Mouse (Mus musculus): ENCODE results near the gene Pde3a. TPM values are rescaled to one million over a fixed set of nuclear protein-coding genes. Genes with fewer than 3 reads are reported as not detected.
A peak's percentile ranks its signal among the peaks of the same experiment; 100 is the strongest.

Pde3a gene
- total and polyA plus RNA-seq, 2 experiments, result 0.44 to 1.1 TPM

DNA sequence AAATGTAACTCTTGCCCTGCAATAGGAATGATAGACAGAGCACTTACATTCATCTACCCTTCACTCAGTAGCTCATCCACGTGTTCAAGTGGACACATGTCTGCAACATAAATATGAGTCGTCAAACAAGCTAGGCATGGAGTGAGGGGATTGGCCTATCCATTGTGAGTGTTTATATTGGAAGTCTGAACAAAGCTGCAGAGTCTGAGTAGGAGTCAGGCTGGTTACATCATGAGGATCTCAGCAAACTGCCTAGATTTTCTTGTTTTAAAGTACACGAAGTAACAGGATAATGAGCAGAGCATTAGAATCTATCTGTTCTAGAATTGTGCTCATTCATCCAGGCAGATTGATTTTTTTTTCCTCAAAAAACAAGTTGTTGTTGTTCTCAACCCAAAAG is 252.1 kb downstream of the Pde3a start:
- Histone ChIP-seq H3K79me2 (ENCODE audit: control insufficient read depth, insufficient read depth, low read length) (no peaks in the 10 kb centered on the region), H3K9ac (ENCODE audit: low read depth, low read length) (no peak overlapping the region), H3K36me3 (ENCODE audit: control insufficient read depth, insufficient read depth, low read length) (no peaks in the 10 kb centered on the region), H3K27ac (replicated peaks; ENCODE audit: insufficient read depth, low read depth, low read length) (no peak overlapping the region), H3K27me3 (ENCODE audit: control insufficient read depth, insufficient read depth, low read length) (no peaks in the 10 kb centered on the region), H3K4me3 (ENCODE audit: insufficient read depth, low read depth, low read length) (no peak overlapping the region), H3K4me1 (ENCODE audit: control insufficient read depth, insufficient read depth, low read length) (no peaks in the 10 kb centered on the region)
- TF ChIP-seq CTCF (IDR thresholded peaks at IDR 0.05; ENCODE audit: low read depth, low read length) (no peak), POLR2A (IDR thresholded peaks at IDR 0.05; ENCODE audit: extremely low read depth, insufficient read depth, low read length) (no peak)
- no peak for DNase-seq (ENCODE audit: extremely low read depth, low read depth, low spot score)
- 82% methylated on average over 3 of the region's 3 CpGs for WGBS

GRCm38 (mm10) chr6:141522541-141522940 is 273.5 kb downstream of the Pde3a start:
- H3K4me1 ChIP-seq (ENCODE audit: control insufficient read depth, insufficient read depth, low read length), result peaks cover 17% of the 10 kb centered on the region; the same call in 1 of the 2 replicates
- peak overlapping the region; percentile 72 for H3K27ac ChIP-seq (replicated peaks; ENCODE audit: insufficient read depth, low read depth, low read length)
- peak; percentile 97 for DNase-seq (ENCODE audit: extremely low read depth, low read depth, low spot score)
- no peak overlapping the region for H3K9ac ChIP-seq (ENCODE audit: low read depth, low read length)
- no peaks in the 10 kb centered on the region for H3K79me2 ChIP-seq (ENCODE audit: control insufficient read depth, insufficient read depth, low read length)
- 15% methylated on average over 2 of the region's 2 CpGs for WGBS
- TF ChIP-seq POLR2A (IDR thresholded peaks at IDR 0.05; ENCODE audit: extremely low read depth, insufficient read depth, low read length) (no peak), CTCF (IDR thresholded peaks at IDR 0.05; ENCODE audit: low read depth, low read length) (no peak)
- H3K27me3 ChIP-seq (ENCODE audit: control insufficient read depth, insufficient read depth, low read length), result no peaks in the 10 kb centered on the region
- no peak overlapping the region for H3K4me3 ChIP-seq (ENCODE audit: insufficient read depth, low read depth, low read length)
- H3K36me3 ChIP-seq (ENCODE audit: control insufficient read depth, insufficient read depth, low read length), result no peaks in the 10 kb centered on the region

DNA sequence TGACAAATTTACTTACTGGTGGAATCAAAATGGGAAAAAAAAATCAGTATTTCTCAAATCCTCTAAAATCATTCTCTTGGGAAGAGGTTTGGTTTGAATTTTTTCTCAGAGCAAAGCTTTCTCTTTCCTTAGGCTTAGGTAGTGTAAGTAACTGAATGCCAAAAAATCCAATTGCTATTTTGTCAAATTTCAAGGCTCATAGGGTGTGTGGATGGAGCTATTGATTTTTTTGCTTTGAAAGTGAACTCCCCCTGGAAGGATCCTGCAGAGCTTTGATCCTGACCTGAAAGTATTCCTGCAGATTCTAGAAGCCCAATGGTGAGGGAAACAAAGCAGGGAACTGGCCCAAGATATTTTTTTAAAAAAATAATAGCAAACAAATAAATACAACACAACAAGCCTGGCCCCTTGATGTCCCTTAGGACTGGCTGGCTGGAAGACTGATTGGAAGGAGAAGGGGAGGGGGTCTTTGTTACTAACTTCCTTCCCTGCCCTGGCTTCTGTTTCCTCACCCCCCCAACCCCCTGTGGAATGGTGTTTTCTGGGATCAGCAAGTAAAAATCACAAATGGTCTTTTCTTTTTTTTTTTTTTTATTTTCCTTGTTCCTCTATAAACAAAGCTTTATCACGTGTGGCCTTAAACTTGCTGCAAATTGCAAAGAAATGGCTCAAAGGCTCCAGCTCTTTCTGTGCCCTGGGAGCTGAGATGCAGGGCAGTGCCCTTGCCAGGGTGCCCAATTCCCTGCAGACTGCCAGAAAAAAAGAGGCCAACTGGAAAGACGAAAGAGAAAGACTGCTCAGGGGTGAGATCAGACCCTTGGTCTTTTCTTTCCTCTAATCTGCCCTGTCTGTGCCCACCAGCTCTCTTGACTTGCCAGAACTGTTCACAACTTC is 274.9 kb downstream of the Pde3a start, which contains the start of gene Slco1c1:
Slco1c1 (plus strand) TSS at position 622 of the 894 bp plus-strand sequence.
- 23% methylated on average over 2 of the region's 2 CpGs for WGBS
- Histone ChIP-seq H3K27ac (replicated peaks; ENCODE audit: insufficient read depth, low read depth, low read length) (peak within 1 kb of the TSS; percentile 59), H3K9ac (ENCODE audit: low read depth, low read length) (no peak within 1 kb of the TSS), H3K79me2 (ENCODE audit: control insufficient read depth, insufficient read depth, low read length) (no peaks in the 10 kb centered on the region), H3K4me3 (ENCODE audit: insufficient read depth, low read depth, low read length) (no peak within 1 kb of the TSS), H3K27me3 (ENCODE audit: control insufficient read depth, insufficient read depth, low read length) (no peaks in the 10 kb centered on the region), H3K36me3 (ENCODE audit: control insufficient read depth, insufficient read depth, low read length) (no peaks in the 10 kb centered on the region), H3K4me1 (ENCODE audit: control insufficient read depth, insufficient read depth, low read length) (peaks cover 17% of the 10 kb centered on the region; the same call in 1 of the 2 replicates)
- TF ChIP-seq CTCF (IDR thresholded peaks at IDR 0.05; ENCODE audit: low read depth, low read length) (no peak), POLR2A (IDR thresholded peaks at IDR 0.05; ENCODE audit: extremely low read depth, insufficient read depth, low read length) (no peak)
- peak; percentile 65 for DNase-seq (ENCODE audit: extremely low read depth, low read depth, low spot score)

- Histone ChIP-seq H3K27me3 (ENCODE audit: control insufficient read depth, insufficient read depth, low read length) (no peaks in the 10 kb centered on the region), H3K9ac (ENCODE audit: low read depth, low read length) (no peak overlapping the region), H3K27ac (replicated peaks; ENCODE audit: insufficient read depth, low read depth, low read length) (no peak overlapping the region), H3K36me3 (ENCODE audit: control insufficient read depth, insufficient read depth, low read length) (no peaks in the 10 kb centered on the region), H3K4me1 (ENCODE audit: control insufficient read depth, insufficient read depth, low read length) (peaks cover 17% of the 10 kb centered on the region; the same call in 1 of the 2 replicates), H3K4me3 (ENCODE audit: insufficient read depth, low read depth, low read length) (no peak overlapping the region), H3K79me2 (ENCODE audit: control insufficient read depth, insufficient read depth, low read length) (no peaks in the 10 kb centered on the region)
- TF ChIP-seq POLR2A (IDR thresholded peaks at IDR 0.05; ENCODE audit: extremely low read depth, insufficient read depth, low read length) (no peak), CTCF (IDR thresholded peaks at IDR 0.05; ENCODE audit: low read depth, low read length) (no peak)
- 100% methylated on average over 1 of the region's 1 CpGs for WGBS
- DNase-seq (ENCODE audit: extremely low read depth, low read depth, low spot score), result no peak
Observed at GRCm38 (mm10) chr6:141525787-141526186, 276.7 kb downstream of the Pde3a start.

DNA sequence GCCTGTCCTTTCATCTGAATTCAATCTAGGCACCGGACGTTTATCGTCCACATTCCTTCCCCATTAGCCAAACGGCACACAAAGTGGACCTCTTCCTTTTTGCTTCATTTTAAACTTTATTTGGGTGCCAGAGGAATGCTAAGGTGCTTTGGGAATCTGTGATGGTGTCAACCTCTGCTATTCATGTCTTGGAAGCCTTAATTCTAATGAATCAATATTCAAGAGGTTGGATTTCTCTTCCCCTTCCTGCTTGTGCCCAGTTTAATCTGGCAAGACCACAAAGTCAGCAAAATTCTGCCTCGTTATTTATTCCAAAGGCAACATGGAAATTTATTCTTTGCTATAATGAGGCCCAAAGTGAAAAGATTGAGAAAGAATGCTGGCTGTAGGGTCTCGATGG is 281.8 kb downstream of the Pde3a start:
- no peak overlapping the region for H3K4me3 ChIP-seq (ENCODE audit: insufficient read depth, low read depth, low read length)
- no peak overlapping the region for H3K9ac ChIP-seq (ENCODE audit: low read depth, low read length)
- TF ChIP-seq CTCF (IDR thresholded peaks at IDR 0.05; ENCODE audit: low read depth, low read length) (no peak), POLR2A (IDR thresholded peaks at IDR 0.05; ENCODE audit: extremely low read depth, insufficient read depth, low read length) (no peak)

GRCm38 (mm10) chr6:141537298-141537697 is 288.2 kb downstream of the Pde3a start:
- WGBS, result 50% methylated on average over 3 of the region's 3 CpGs
- DNase-seq (ENCODE audit: extremely low read depth, low read depth, low spot score), result no peak

More for the DNA sequence above, 281.8 kb downstream of the Pde3a start:
- Histone ChIP-seq H3K36me3 (ENCODE audit: control insufficient read depth, insufficient read depth, low read length) (no peaks in the 10 kb centered on the region), H3K27ac (replicated peaks; ENCODE audit: insufficient read depth, low read depth, low read length) (no peak overlapping the region), H3K4me1 (ENCODE audit: control insufficient read depth, insufficient read depth, low read length) (no peaks in the 10 kb centered on the region), H3K79me2 (ENCODE audit: control insufficient read depth, insufficient read depth, low read length) (no peaks in the 10 kb centered on the region), H3K27me3 (ENCODE audit: control insufficient read depth, insufficient read depth, low read length) (no peaks in the 10 kb centered on the region)
- 86% methylated on average over 6 of the region's 6 CpGs for WGBS
- no peak for DNase-seq (ENCODE audit: extremely low read depth, low read depth, low spot score)

More at GRCm38 (mm10) chr6:141537298-141537697, 288.2 kb downstream of the Pde3a start:
- Histone ChIP-seq H3K79me2 (ENCODE audit: control insufficient read depth, insufficient read depth, low read length) (no peaks in the 10 kb centered on the region), H3K9ac (ENCODE audit: low read depth, low read length) (no peak overlapping the region), H3K27me3 (ENCODE audit: control insufficient read depth, insufficient read depth, low read length) (no peaks in the 10 kb centered on the region), H3K4me1 (ENCODE audit: control insufficient read depth, insufficient read depth, low read length) (no peaks in the 10 kb centered on the region), H3K36me3 (ENCODE audit: control insufficient read depth, insufficient read depth, low read length) (no peaks in the 10 kb centered on the region), H3K27ac (replicated peaks; ENCODE audit: insufficient read depth, low read depth, low read length) (no peak overlapping the region), H3K4me3 (ENCODE audit: insufficient read depth, low read depth, low read length) (no peak overlapping the region)
- no peak for TF ChIP-seq POLR2A (IDR thresholded peaks at IDR 0.05; ENCODE audit: extremely low read depth, insufficient read depth, low read length)
- TF ChIP-seq CTCF (IDR thresholded peaks at IDR 0.05; ENCODE audit: low read depth, low read length), result no peak

All from liver, adult 2 months (tissue).